In genomic region chr9:96710241-96710946, GRCm38 (mm10) we compare ENCODE assay signal across 23 mouse cellular contexts. TPM values are rescaled to one million over a fixed set of nuclear protein-coding genes. Genes with fewer than 3 reads are reported as not detected.
DNase-seq lines count a peak whose midpoint lies in the region; ATAC-seq and TF ChIP-seq lines count a peak whose summit lies in the region.
"Had no signal": no experiment of that assay in that cellular context is flagged by ENCODE, and none has a peak within 500 bp of the region (broad histone marks: within the 10 kb centered on the region; RNA-seq: fewer than 3 reads in every experiment).

No protein-coding gene starts in this region.

- no peak for TF ChIP-seq RAD21 in CH12.LX (IDR thresholded peaks at IDR 0.05; ENCODE audit: low read depth, low read length)

- peak overlapping the region; percentile 1; the same call in 1 of the 2 replicates for H3K27ac ChIP-seq in cerebellum, adult 2 months (ENCODE audit: insufficient read depth, low read length)
- peak overlapping the region; percentile 29; the same call in 1 of the 2 replicates for H3K27ac ChIP-seq in layer of hippocampus, adult 2 months
- H3K27ac ChIP-seq in CH12.LX (ENCODE audit: insufficient read depth, low read depth) = 0 out of 2 replicates have a peak overlapping the region, but pooled peaks have one; percentile 4
- H3K27ac ChIP-seq: embryonic facial prominence, embryonic 13.5 days; forebrain, embryonic 12.5 days; heart, embryonic 15.5 days; hindbrain, embryonic 13.5 days; intestine, embryonic 15.5 days had no signal

- H3K4me3 ChIP-seq in cerebellum, adult 2 months (replicated peaks; ENCODE audit: insufficient read depth, low read depth, low read length) = no peak overlapping the region
- H3K4me3 ChIP-seq in layer of hippocampus, adult 2 months = no peak overlapping the region
- H3K4me3 ChIP-seq in CH12.LX (replicated peaks in 1 of 3; ENCODE audit: low read depth in 2 of 3, low read length in 2 of 3, poor library complexity in 1 of 3) = no peak overlapping the region
- H3K4me3 ChIP-seq: embryonic facial prominence, embryonic 13.5 days; forebrain, embryonic 12.5 days; heart, embryonic 15.5 days; hindbrain, embryonic 13.5 days; intestine, embryonic 15.5 days had no signal

- intact Hi-C loops in left cerebral cortex, postnatal 14 days (cut with DNase I) = no loop called here

- no peak for TF ChIP-seq POLR2A in cerebellum, adult 2 months (IDR thresholded peaks at IDR 0.05; ENCODE audit: borderline replicate concordance, insufficient read depth, low read length)
- TF ChIP-seq POLR2A in CH12.LX (IDR thresholded peaks at IDR 0.05; ENCODE audit: low read depth, low read length) = no peak

- H3K9ac ChIP-seq in CH12.LX (ENCODE audit: insufficient read depth, low read depth) = no peak overlapping the region
- H3K9ac ChIP-seq: embryonic facial prominence, embryonic 13.5 days; forebrain, embryonic 12.5 days; heart, embryonic 15.5 days; hindbrain, embryonic 13.5 days; intestine, embryonic 15.5 days had no signal

- no peaks in the 10 kb centered on the region for H3K9me3 ChIP-seq in CH12.LX (replicated peaks; ENCODE audit: low read length)
- H3K9me3 ChIP-seq: embryonic facial prominence, embryonic 13.5 days; forebrain, embryonic 12.5 days; heart, embryonic 15.5 days; hindbrain, embryonic 13.5 days; intestine, embryonic 15.5 days had no signal

- WGBS in cerebellum, adult 2 months = 44% methylated on average over 15 of the region's 15 CpGs

- DNase-seq in cerebellum, adult 2 months = peak in 1 of 2 experiments; percentile 45
- DNase-seq in cerebellum, postnatal 4 days (ENCODE audit: low spot score in 2 of 2) = no peak
- no peak for DNase-seq in layer of hippocampus, adult 2 months (ENCODE audit: low spot score in 2 of 2)
- DNase-seq in layer of hippocampus, postnatal 14 days (ENCODE audit: low spot score in 2 of 2) = no peak
- DNase-seq in CH12.LX (ENCODE audit: extremely low read depth) = no peak
- DNase-seq in left cerebral cortex, postnatal 14 days (ENCODE audit: low spot score in 2 of 2) = no peak
- DNase-seq: adrenal gland, postnatal 14 days; B cell, adult 2 months; cerebellum, adult 8-10 months; cerebellum, postnatal 25 days; gastrocnemius, postnatal 14 days; heart, postnatal 14 days had no signal

- in situ Hi-C loops in CH12.LX (cut with MboI; ENCODE audit: low pct_ligation_motif_present, low pct_unique_long_range_greater_than_20kb, low sequenced_read_pairs) = loop anchor here (5.0 kb wide), 1 partner anchor 33 kb away; no protein-coding TSS in a partner anchor

- H3K27me3 ChIP-seq in cerebellum, adult 2 months (ENCODE audit: control insufficient read depth, insufficient read depth, low read length) = no peaks in the 10 kb centered on the region
- no peaks in the 10 kb centered on the region for H3K27me3 ChIP-seq in CH12.LX (replicated peaks)
- H3K27me3 ChIP-seq: embryonic facial prominence, embryonic 13.5 days; forebrain, embryonic 12.5 days; heart, embryonic 15.5 days; hindbrain, embryonic 13.5 days; intestine, embryonic 15.5 days; Patski had no signal

- peaks cover 48% of the 10 kb centered on the region for H3K4me1 ChIP-seq in cerebellum, adult 2 months (ENCODE audit: control insufficient read depth, insufficient read depth, low read length)
- H3K4me1 ChIP-seq in CH12.LX (ENCODE audit: control insufficient read depth in 1 of 2, insufficient read depth in 2 of 2) = peaks cover 24 to 64% of the 10 kb centered on the region in 2 experiments

- H3K4me2 ChIP-seq in CH12.LX (ENCODE audit: insufficient read depth, low read depth, poor library complexity, severe bottlenecking) = no peak overlapping the region
- H3K4me2 ChIP-seq: embryonic facial prominence, embryonic 13.5 days; forebrain, embryonic 12.5 days; heart, embryonic 11.5 days; heart, embryonic 15.5 days; hindbrain, embryonic 13.5 days; intestine, embryonic 15.5 days had no signal

- no peak for TF ChIP-seq CTCF in cerebellum, adult 2 months (IDR thresholded peaks at IDR 0.05; ENCODE audit: borderline replicate concordance, insufficient read depth, low read depth, low read length)
- TF ChIP-seq CTCF in layer of hippocampus, adult 2 months (conservative IDR thresholded peaks at IDR 0.05) = no peak
- TF ChIP-seq CTCF in CH12.LX (conservative IDR thresholded peaks at IDR 0.05 in 1 of 2, IDR thresholded peaks at IDR 0.05 in 1 of 2; ENCODE audit: low read depth in 2 of 2, low read length in 2 of 2) = no peak

- H3K79me2 ChIP-seq in CH12.LX (replicated peaks; ENCODE audit: control insufficient read depth, extremely low read depth, insufficient read depth, poor library complexity, severe bottlenecking) = peaks cover 95% of the 10 kb centered on the region

- peaks cover 77 to 91% of the 10 kb centered on the region in 2 experiments for H3K36me3 ChIP-seq in CH12.LX (replicated peaks in 1 of 2; ENCODE audit: control insufficient read depth in 1 of 2, insufficient read depth in 1 of 2, low read length in 1 of 2)
- H3K36me3 ChIP-seq: forebrain, embryonic 12.5 days; heart, embryonic 15.5 days; intestine, embryonic 15.5 days had no signal

- ATAC-seq in megakaryocyte-erythroid progenitor cell, adult 5-6 weeks (replicated peaks; ENCODE audit: low FRiP score, low TSS enrichment, poor library complexity, severe bottlenecking) = peak; percentile 64
- ATAC-seq: activated CD4-positive, CD25-positive, alpha-beta regulatory T cell, adult 4 months; CD4-positive, CD25-positive, alpha-beta regulatory T cell, adult 4 months; forebrain, embryonic 16.5 days; intestine, embryonic 15.5 days; Patski had no signal

- dilution Hi-C loops in CH12.LX (cut with MboI; ENCODE audit: extremely low pct_ligation_motif_present, extremely low pct_unique_long_range_greater_than_20kb, low sequenced_read_pairs) = no loop called here

- no peak for TF ChIP-seq EP300 in CH12.LX (IDR thresholded peaks at IDR 0.05; ENCODE audit: low read length)

TF ChIP-seq in CH12.LX, 34 proteins besides CTCF, POLR2A, EP300 and RAD21:
- TF ChIP-seq MEF2A (IDR thresholded peaks at IDR 0.05; ENCODE audit: borderline replicate concordance, low read depth, low read length) (no peak), TBP (conservative IDR thresholded peaks at IDR 0.05; ENCODE audit: low read depth, low read length) (no peak), CHD1 (IDR thresholded peaks at IDR 0.05; ENCODE audit: low read depth, low read length) (no peak), IRF4 (IDR thresholded peaks at IDR 0.05; ENCODE audit: low read depth, low read length) (no peak), BHLHE40 (IDR thresholded peaks at IDR 0.05; ENCODE audit: low read depth, low read length) (no peak), ELF1 (IDR thresholded peaks at IDR 0.05; ENCODE audit: low read depth, low read length) (no peak), RCOR1 (conservative IDR thresholded peaks at IDR 0.05; ENCODE audit: low read depth, low read length) (no peak), MYC (IDR thresholded peaks at IDR 0.05; ENCODE audit: low read depth, low read length) (no peak), NELFE (IDR thresholded peaks at IDR 0.05; ENCODE audit: low read depth, low read length) (no peak), TCF12 (IDR thresholded peaks at IDR 0.05; ENCODE audit: low read depth, low read length) (no peak), USF2 (conservative IDR thresholded peaks at IDR 0.05; ENCODE audit: low read depth, low read length) (no peak), HCFC1 (IDR thresholded peaks at IDR 0.05; ENCODE audit: low read depth, low read length) (no peak), SMC3 (IDR thresholded peaks at IDR 0.05; ENCODE audit: low read depth, low read length) (no peak), MXI1 (IDR thresholded peaks at IDR 0.05; ENCODE audit: low read depth, low read length) (no peak), MAFK (IDR thresholded peaks at IDR 0.05; ENCODE audit: insufficient replicate concordance, low read length) (no peak), JUN (IDR thresholded peaks at IDR 0.05; ENCODE audit: insufficient read depth, low read depth, low read length) (no peak), CHD2 (IDR thresholded peaks at IDR 0.05; ENCODE audit: low read length) (no peak), MAZ (IDR thresholded peaks at IDR 0.05; ENCODE audit: low read depth, low read length) (no peak), POLR2AphosphoS2 (IDR thresholded peaks at IDR 0.05; ENCODE audit: low read depth, low read length) (no peak)

RNA-seq across cellular contexts. Expression of gene Zbtb38, which starts 42.2 kb away (rescaled TPM):
- 19.2 and 21.5 TPM in 2 replicates for polyA plus RNA-seq in cerebellum, adult 2 months (2012; rRNA removed)
- 10 to 100 TPM; 57.9 to 65.3 TPM for total RNA-seq in layer of hippocampus, adult 2 months (2021)
- 10 to 100 TPM; 42.4 to 45.3 TPM for total RNA-seq in layer of hippocampus, postnatal 14 days (2021)
- 83.6 and 102 TPM in 2 replicates for total RNA-seq in CH12.LX (2012; rRNA removed)
- total RNA-seq in CH12.LX (2014; rRNA removed) = 67.9 and 68.8 TPM in 2 replicates
- 51.7 and 53.0 TPM in 2 replicates for polyA plus RNA-seq in CH12.LX (2012; ENCODE audit: insufficient read length, low read depth)
- 17.4 and 28.9 TPM in 2 replicates for total RNA-seq in megakaryocyte-erythroid progenitor cell, adult 5-6 weeks (2014; fragmentation: Nextera tagmentation)
- 21.1 and 38.7 TPM in 2 replicates for total RNA-seq in megakaryocyte-erythroid progenitor cell, adult 5-6 weeks (2017)
- 10 to 100 TPM; 47.0 to 49.0 TPM for total RNA-seq in left cerebral cortex, postnatal 14 days (2021)
